Mouse (Mus musculus): ENCODE measurements around the gene 1810009J06Rik.
"Not testable (repeated sequence)": the region's sequence is repeated elsewhere in the genome, so short reads cannot be mapped to it uniquely, and the experiment has no call there.

1810009J06Rik gene

GRCm38 (mm10) chr6:40964454-40964853, at the start of gene 1810009J06Rik:
Gene 1810009J06Rik (plus strand): TSS chr6:40964754.
- DNase-seq (ENCODE audit: low spot score), result not testable (repeated sequence)

DNA sequence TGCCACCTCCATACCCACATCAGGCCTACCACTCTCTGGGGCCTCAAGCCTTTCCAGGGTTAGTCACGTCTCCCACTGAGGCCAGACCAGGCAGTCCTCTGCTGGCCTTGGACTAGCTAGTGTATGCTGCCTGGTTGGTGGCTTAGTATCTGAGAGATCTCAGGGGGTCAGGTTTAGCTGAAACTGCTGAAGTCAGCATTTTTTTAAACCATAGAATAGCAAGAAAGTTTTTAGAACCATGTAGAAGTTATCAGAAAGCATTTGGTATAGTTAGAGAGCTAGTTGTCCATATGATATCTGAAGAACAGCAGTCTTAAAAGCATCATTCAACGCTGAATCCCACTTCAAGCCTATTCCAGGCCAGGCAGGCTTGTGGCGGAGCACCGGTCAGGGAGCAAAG, 44.6 kb upstream of the 1810009J06Rik start:
- DNase-seq (ENCODE audit: low spot score), result no peak

DNA sequence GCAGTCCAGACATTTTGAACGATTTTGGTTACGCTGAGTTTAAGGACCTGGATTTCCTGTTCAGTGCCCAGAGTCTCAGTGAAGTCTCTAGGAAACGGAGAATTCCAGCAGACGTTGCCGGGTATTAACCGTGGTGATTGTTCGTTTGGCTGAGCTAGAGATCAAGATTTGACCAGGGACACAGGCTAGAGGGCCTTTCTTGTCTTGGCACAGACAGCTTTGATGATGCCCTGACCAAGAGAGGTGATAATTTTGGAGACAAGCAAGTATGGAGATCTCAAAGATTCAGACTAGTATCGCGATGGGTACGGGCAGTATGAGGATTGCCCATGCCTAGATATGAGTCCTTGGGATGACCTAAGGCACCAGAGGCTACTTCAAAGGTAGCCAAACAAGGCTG, 24.1 kb upstream of the 1810009J06Rik start, which contains the start of gene 1700074P13Rik:
Gene 1700074P13Rik (minus strand): TSS at position 101 of the 400 bp plus-strand sequence.
- DNase-seq (ENCODE audit: low spot score), result no peak

DNA sequence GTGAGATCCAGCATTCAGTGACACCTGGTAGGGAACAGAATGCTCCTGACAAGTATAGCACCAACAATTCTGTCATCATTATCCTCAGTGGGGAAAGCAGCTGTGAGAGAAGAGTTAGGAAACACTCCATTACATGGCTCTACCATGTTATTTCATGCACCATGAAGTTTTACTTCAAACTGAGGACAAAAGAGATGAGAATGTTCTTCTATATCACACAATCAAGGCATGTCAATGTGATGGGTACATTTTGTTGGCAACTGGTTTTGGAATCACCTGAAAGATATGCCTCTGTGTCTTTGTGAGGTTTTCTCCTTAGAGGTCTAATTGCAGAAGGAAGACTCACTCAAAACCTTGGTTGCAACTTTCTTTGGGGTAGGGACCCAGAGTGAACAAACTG, 12.8 kb upstream of the 1810009J06Rik start, which contains the start of gene Gm4744:
Gene Gm4744 (minus strand): TSS at position 101 of the 400 bp plus-strand sequence.
- DNase-seq (ENCODE audit: low spot score), result no peak

DNA sequence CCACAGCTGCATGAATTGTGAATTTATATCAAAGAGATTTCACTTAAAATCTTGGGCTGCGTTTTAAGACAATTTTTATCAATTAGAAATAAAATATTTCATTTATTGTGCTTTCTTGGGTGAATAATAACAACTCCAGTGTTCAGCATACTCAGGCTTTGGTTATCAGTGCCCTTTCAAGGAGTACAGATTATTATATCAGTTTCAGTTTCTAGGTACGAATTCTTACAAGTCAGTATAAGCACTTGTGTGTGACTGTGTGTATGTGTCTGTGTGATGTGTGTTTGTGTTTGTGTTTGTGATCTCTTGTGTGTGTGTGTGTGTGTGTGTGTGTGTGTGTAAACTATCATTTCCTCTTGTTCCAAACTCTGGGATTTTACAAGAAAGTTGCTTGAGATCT, 10.8 kb upstream of the 1810009J06Rik start:
- DNase-seq (ENCODE audit: low spot score), result no peak

- not testable (repeated sequence) for DNase-seq (ENCODE audit: low spot score)
These were observed 34.8 kb downstream of the 1810009J06Rik start, which contains the start of gene Gm2663 for GRCm38 (mm10) chr6:40999379-40999778. Gene Gm2663 (minus strand): TSS chr6:40999479.

GRCm38 (mm10) chr6:41015065-41015464, 50.5 kb downstream of the 1810009J06Rik start:
- DNase-seq (ENCODE audit: low spot score), result no peak

Data from adipocyte (in vitro differentiated cells).